Mouse (Mus musculus): ENCODE data around the gene Gng4.

DNA sequence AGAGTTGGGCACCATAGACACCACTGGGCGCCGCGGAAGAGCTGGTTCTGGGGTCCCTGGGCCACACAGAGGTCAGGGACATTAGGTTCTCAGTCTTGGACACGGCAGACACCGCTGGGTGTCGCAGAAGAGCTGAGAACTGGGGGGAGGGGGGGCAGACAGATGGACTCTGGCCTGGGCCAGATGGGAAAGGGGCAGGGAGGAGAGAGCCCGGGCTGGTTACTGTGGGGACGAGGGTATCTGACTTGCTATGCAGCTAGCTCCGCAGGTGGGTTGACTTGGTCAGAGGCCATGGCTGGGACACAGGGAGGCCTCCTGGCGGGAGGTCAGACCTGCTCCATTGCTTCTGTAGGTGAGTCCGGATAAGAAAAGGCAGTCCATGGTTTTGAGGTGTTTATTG lies 78.5 kb downstream of the Gng4 start:
- TF ChIP-seq CTCF (IDR thresholded peaks at IDR 0.05; ENCODE audit: extremely low read depth, insufficient read length, insufficient replicate concordance, low read depth, low read length) = no peak
- TF ChIP-seq POLR2A (IDR thresholded peaks at IDR 0.05; ENCODE audit: low read depth, low read length) = no peak
